Mouse (Mus musculus): Measurements from ENCODE around the gene Hspa12b. TPM values are rescaled to one million over a fixed set of nuclear protein-coding genes. Genes with fewer than 3 reads are reported as not detected.

Gene Hspa12b
- total and polyA plus RNA-seq, 3 experiments, result 0.56 to 2.0 (median 1.7) TPM

- no peak overlapping the region for H3K9ac ChIP-seq (ENCODE audit: insufficient read depth, low read depth)
- no peak overlapping the region for H3K27ac ChIP-seq (ENCODE audit: insufficient read depth, low read depth)
- in situ Hi-C loops (cut with MboI; ENCODE audit: low pct_ligation_motif_present, low pct_unique_long_range_greater_than_20kb, low sequenced_read_pairs), result no loop called here
- TF ChIP-seq RAD21 (IDR thresholded peaks at IDR 0.05; ENCODE audit: low read depth, low read length) (no peak), USF2 (conservative IDR thresholded peaks at IDR 0.05; ENCODE audit: low read depth, low read length) (no peak), MEF2A (IDR thresholded peaks at IDR 0.05; ENCODE audit: borderline replicate concordance, low read depth, low read length) (no peak), IRF4 (IDR thresholded peaks at IDR 0.05; ENCODE audit: low read depth, low read length) (no peak)
- H3K36me3 ChIP-seq (replicated peaks in 1 of 2; ENCODE audit: control insufficient read depth in 1 of 2, insufficient read depth in 1 of 2, low read length in 1 of 2), result no peaks in the 10 kb centered on the region
- no peaks in the 10 kb centered on the region for H3K9me3 ChIP-seq (replicated peaks; ENCODE audit: low read length)
- H3K4me2 ChIP-seq (ENCODE audit: insufficient read depth, low read depth, poor library complexity, severe bottlenecking), result no peak overlapping the region
- no peaks in the 10 kb centered on the region for H3K79me2 ChIP-seq (replicated peaks; ENCODE audit: control insufficient read depth, extremely low read depth, insufficient read depth, poor library complexity, severe bottlenecking)
- dilution Hi-C loops (cut with MboI; ENCODE audit: extremely low pct_ligation_motif_present, extremely low pct_unique_long_range_greater_than_20kb, low sequenced_read_pairs), result no loop called here
- no peak for DNase-seq (ENCODE audit: extremely low read depth)
- H3K4me3 ChIP-seq (replicated peaks in 1 of 3; ENCODE audit: low read depth in 2 of 3, low read length in 2 of 3, poor library complexity in 1 of 3), result no peak overlapping the region
- H3K4me1 ChIP-seq (ENCODE audit: control insufficient read depth in 1 of 2, insufficient read depth in 2 of 2), result no peaks in the 10 kb centered on the region
- H3K27me3 ChIP-seq (replicated peaks), result peaks cover 6% of the 10 kb centered on the region
Measured at GRCm38 (mm10) chr2:131105989-131106388, 21.1 kb upstream of the Hspa12b start.

GRCm38 (mm10) chr2:131118968-131119574, 8.0 kb upstream of the Hspa12b start:
- no peak for DNase-seq (ENCODE audit: extremely low read depth)
- dilution Hi-C loops (cut with MboI; ENCODE audit: extremely low pct_ligation_motif_present, extremely low pct_unique_long_range_greater_than_20kb, low sequenced_read_pairs), result no loop called here
- Histone ChIP-seq H3K27me3 (replicated peaks) (peaks cover 15% of the 10 kb centered on the region), H3K4me2 (ENCODE audit: insufficient read depth, low read depth, poor library complexity, severe bottlenecking) (no peak overlapping the region), H3K36me3 (replicated peaks in 1 of 2; ENCODE audit: control insufficient read depth in 1 of 2, insufficient read depth in 1 of 2, low read length in 1 of 2) (no peaks in the 10 kb centered on the region), H3K79me2 (replicated peaks; ENCODE audit: control insufficient read depth, extremely low read depth, insufficient read depth, poor library complexity, severe bottlenecking) (no peaks in the 10 kb centered on the region), H3K4me3 (replicated peaks in 1 of 3; ENCODE audit: low read depth in 2 of 3, low read length in 2 of 3, poor library complexity in 1 of 3) (no peak overlapping the region), H3K27ac (ENCODE audit: insufficient read depth, low read depth) (no peak overlapping the region), H3K9me3 (replicated peaks; ENCODE audit: low read length) (no peaks in the 10 kb centered on the region), H3K9ac (ENCODE audit: insufficient read depth, low read depth) (no peak overlapping the region), H3K4me1 (ENCODE audit: control insufficient read depth in 1 of 2, insufficient read depth in 2 of 2) (peaks cover 0 to under 1% of the 10 kb centered on the region in 2 experiments; a peak in 1 of 4 replicates)
- in situ Hi-C loops (cut with MboI; ENCODE audit: low pct_ligation_motif_present, low pct_unique_long_range_greater_than_20kb, low sequenced_read_pairs), result no loop called here
- TF ChIP-seq CHD1 (IDR thresholded peaks at IDR 0.05; ENCODE audit: low read depth, low read length), result no peak
- no peak for TF ChIP-seq CTCF (conservative IDR thresholded peaks at IDR 0.05 in 1 of 2, IDR thresholded peaks at IDR 0.05 in 1 of 2; ENCODE audit: low read depth in 2 of 2, low read length in 2 of 2)
- no peak for TF ChIP-seq UBTF (IDR thresholded peaks at IDR 0.05; ENCODE audit: low read depth, low read length)
- no peak for TF ChIP-seq SIN3A (IDR thresholded peaks at IDR 0.05; ENCODE audit: low read length)
- TF ChIP-seq ETS1 (conservative IDR thresholded peaks at IDR 0.05; ENCODE audit: low read depth, low read length), result no peak
- TF ChIP-seq TBP (conservative IDR thresholded peaks at IDR 0.05; ENCODE audit: low read depth, low read length), result no peak
- TF ChIP-seq RAD21 (IDR thresholded peaks at IDR 0.05; ENCODE audit: low read depth, low read length), result no peak
- no peak for TF ChIP-seq POLR2A (IDR thresholded peaks at IDR 0.05; ENCODE audit: low read depth, low read length)
- no peak for TF ChIP-seq MAFK (IDR thresholded peaks at IDR 0.05; ENCODE audit: insufficient replicate concordance, low read length)
- TF ChIP-seq USF1 (IDR thresholded peaks at IDR 0.05; ENCODE audit: low read depth, low read length), result no peak
- no peak for TF ChIP-seq GABPA (IDR thresholded peaks at IDR 0.05; ENCODE audit: insufficient replicate concordance, low read depth, low read length)
- no peak for TF ChIP-seq MEF2A (IDR thresholded peaks at IDR 0.05; ENCODE audit: borderline replicate concordance, low read depth, low read length)
- no peak for TF ChIP-seq HCFC1 (IDR thresholded peaks at IDR 0.05; ENCODE audit: low read depth, low read length)
